Mouse (Mus musculus) lung, postnatal 0 days (tissue): ENCODE measurements around the gene Glyr1.

Experiments used
- CTCF ChIP-seq: IDR thresholded peaks from 2 replicates; pipeline ENCODE4 v1.5.1; 2016; ENCODE audit warnings: antibody characterized with exemption, mild to moderate bottlenecking
- EP300 ChIP-seq: IDR thresholded peaks from 2 replicates; pipeline ENCODE4 v1.6.1; 2016; ENCODE audit warnings: antibody characterized with exemption, mild to moderate bottlenecking, control low read depth

DNA sequence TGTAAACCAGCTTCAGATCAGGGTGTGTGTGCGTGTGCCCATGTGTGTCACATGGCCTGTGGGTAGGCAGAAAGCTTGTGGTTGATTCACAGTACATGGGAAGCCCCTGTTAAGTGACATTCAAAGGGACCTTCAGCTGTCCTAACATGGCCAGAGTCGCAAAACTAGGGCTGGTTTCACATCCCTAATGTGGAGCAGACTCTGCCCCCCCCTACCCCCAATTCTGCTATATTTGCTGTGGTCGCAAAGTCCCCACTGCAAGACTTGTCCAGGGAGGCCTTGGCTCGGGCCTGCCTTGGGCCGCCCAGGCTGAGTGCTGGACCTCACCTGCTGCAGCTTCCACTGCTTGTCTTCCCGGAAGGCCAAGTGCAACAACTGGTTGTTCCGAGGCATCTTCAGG, 38.4 kb downstream of the Glyr1 start:
- no peak for TF ChIP-seq CTCF
- no peak for TF ChIP-seq EP300
